Mouse (Mus musculus) v-Abl transformed pro-B cells (cell line): ENCODE results near the gene Slc46a2.

Experiments used
- in situ Hi-C, 2 experiments: fragments of 400-800 bp; cut with MboI; formaldehyde crosslinking; loops; one replicate each; pipeline ENCODE4 v1.15.1; 2025; ENCODE audit not compliant: unreplicated experiment in 2 of 2

Gene Slc46a2

GRCm38 (mm10) chr4:59892731-59893130, 22.1 kb downstream of the Slc46a2 start:
- in situ Hi-C loops, result no loop called here

GRCm38 (mm10) chr4:59891723-59892416, 23.0 kb downstream of the Slc46a2 start:
- in situ Hi-C loops, result no loop called here

- in situ Hi-C loops, result no loop called here
Observed at GRCm38 (mm10) chr4:59890086-59890600, 24.7 kb downstream of the Slc46a2 start.

GRCm38 (mm10) chr4:59888014-59888413, 26.8 kb downstream of the Slc46a2 start:
- in situ Hi-C loops, result no loop called here

- in situ Hi-C loops, result no loop called here
Observed at GRCm38 (mm10) chr4:59887011-59887410, 27.8 kb downstream of the Slc46a2 start.

GRCm38 (mm10) chr4:59886281-59886680, 28.6 kb downstream of the Slc46a2 start:
- in situ Hi-C loops, result no loop called here

GRCm38 (mm10) chr4:59884136-59884696, 30.6 kb downstream of the Slc46a2 start:
- in situ Hi-C loops, result no loop called here

GRCm38 (mm10) chr4:59881210-59881609, 33.6 kb downstream of the Slc46a2 start:
- in situ Hi-C loops, result no loop called here

- in situ Hi-C loops, result no loop called here
Observed at GRCm38 (mm10) chr4:59880725-59881124, 34.1 kb downstream of the Slc46a2 start.

- in situ Hi-C loops, result loop anchor here in 1 of 2 experiments (5.0 kb wide), 1 partner anchor 33 kb away; no protein-coding TSS in a partner anchor
Observed at GRCm38 (mm10) chr4:59879444-59879843, 35.4 kb downstream of the Slc46a2 start.

GRCm38 (mm10) chr4:59878595-59878994, 36.3 kb downstream of the Slc46a2 start:
- in situ Hi-C loops, result loop anchor here in 1 of 2 experiments (5.0 kb wide), 1 partner anchor 34 kb away; no protein-coding TSS in a partner anchor

GRCm38 (mm10) chr4:59877025-59877424, 37.8 kb downstream of the Slc46a2 start:
- in situ Hi-C loops, result loop anchor here in 1 of 2 experiments (5.0 kb wide), 1 partner anchor 35 kb away; no protein-coding TSS in a partner anchor

- in situ Hi-C loops, result loop anchor here in 1 of 2 experiments (5.0 kb wide), 1 partner anchor 36 kb away; no protein-coding TSS in a partner anchor
Observed at GRCm38 (mm10) chr4:59876570-59876969, 38.3 kb downstream of the Slc46a2 start.

- in situ Hi-C loops, result no loop called here
Observed at GRCm38 (mm10) chr4:59873830-59874229, 41.0 kb downstream of the Slc46a2 start.

- in situ Hi-C loops, result no loop called here
Observed at GRCm38 (mm10) chr4:59873240-59873639, 41.6 kb downstream of the Slc46a2 start.

- in situ Hi-C loops, result no loop called here
Observed at GRCm38 (mm10) chr4:59870859-59871591, 43.8 kb downstream of the Slc46a2 start.

GRCm38 (mm10) chr4:59870433-59870832, 44.4 kb downstream of the Slc46a2 start:
- in situ Hi-C loops, result no loop called here

GRCm38 (mm10) chr4:59869488-59870057, 45.3 kb downstream of the Slc46a2 start:
- in situ Hi-C loops, result no loop called here

- in situ Hi-C loops, result no loop called here
Observed at GRCm38 (mm10) chr4:59868086-59868485, 46.8 kb downstream of the Slc46a2 start.

GRCm38 (mm10) chr4:59863869-59864268, 51.0 kb downstream of the Slc46a2 start:
- in situ Hi-C loops, result no loop called here

GRCm38 (mm10) chr4:59862335-59862734, 52.5 kb downstream of the Slc46a2 start:
- in situ Hi-C loops, result no loop called here
